Mouse (Mus musculus) embryonic facial prominence, embryonic 14.5 days (tissue): Measurements from ENCODE around the gene Pxt1. TPM values are rescaled to one million over a fixed set of nuclear protein-coding genes. Genes with fewer than 3 reads are reported as not detected.
A peak's percentile ranks its signal among the peaks of the same experiment; 100 is the strongest.

Experiments used
- ATAC-seq: fragments of 200-750 bp; cut with Nextera tagmentation; 2 replicates; pipeline ENCODE4 v1.8.0; 2017; ENCODE audit warnings: low read depth, moderate number of reproducible peaks, moderate TSS enrichment
- DNase-seq: peaks from one replicate; pipeline ENCODE4 v3.0.0-alpha.2; 2015; ENCODE audit warnings: low spot score
- H3K27ac ChIP-seq: fragments of 300-500 bp; sonication (generic); replicated peaks from 2 replicates; pipeline ENCODE4 v1.5.1; 2014; ENCODE audit warnings: low read depth, mild to moderate bottlenecking, low read length, moderate library complexity
- H3K27me3 ChIP-seq: fragments of 300-500 bp; sonication (generic); replicated peaks from 2 replicates; pipeline ENCODE4 v1.6.1; 2014; ENCODE audit warnings: low read length; ENCODE audit not compliant: control insufficient read depth, insufficient read depth
- H3K36me3 ChIP-seq: fragments of 300-500 bp; sonication (generic); 2 replicates; pipeline ENCODE4 v1.6.1; 2014; ENCODE audit warnings: low read length, mixed read lengths; ENCODE audit not compliant: control insufficient read depth, insufficient read depth
- H3K4me1 ChIP-seq: fragments of 300-500 bp; sonication (generic); 2 replicates; pipeline ENCODE4 v1.6.1; 2014; ENCODE audit warnings: antibody characterized with exemption, low read length; ENCODE audit not compliant: control insufficient read depth, insufficient read depth
- H3K4me2 ChIP-seq: fragments of 300-500 bp; sonication (generic); 2 replicates; pipeline ENCODE4 v1.6.1; 2014; ENCODE audit warnings: low read depth, mild to moderate bottlenecking, low read length, moderate library complexity, mixed read lengths
- H3K4me3 ChIP-seq: fragments of 300-500 bp; sonication (generic); 2 replicates; pipeline ENCODE4 v1.5.1; 2014; ENCODE audit warnings: low read depth, mild to moderate bottlenecking, low read length
- H3K9ac ChIP-seq: fragments of 300-500 bp; sonication (generic); 2 replicates; pipeline ENCODE4 v1.6.1; 2014; ENCODE audit warnings: low read depth, mild to moderate bottlenecking, low read length, moderate library complexity, mixed read lengths
- H3K9me3 ChIP-seq: fragments of 300-500 bp; sonication (generic); 2 replicates; pipeline ENCODE4 v1.6.1; 2016; ENCODE audit warnings: low read length; ENCODE audit not compliant: control insufficient read depth
- WGBS: fragments of 180-500 bp; shearing (Covaris S2); extraction: QIAGEN DNeasy Blood & Tissue Kit; methylation state at CpG from one replicate; pipeline ENCODE4 v1.1.7; 2014; 5-methylcytosine and 5-hydroxymethylcytosine counted together
- polyA plus RNA-seq: library from polyadenylated mRNA; unstranded; fragments of >200 nt; fragmentation: Nextera tagmentation; extraction: Ambion mirVana; gene quantifications from 2 replicates; pipeline ENCODE4 v1.2.1, GENCODE M21; 2014

The Pxt1 gene
- polyA plus RNA-seq, 1 experiment from 2014 or later: not detected

- no peaks in the 10 kb centered on the region for H3K9me3 ChIP-seq
- WGBS: 80% methylated on average over 5 of the region's 5 CpGs
- peaks cover 4% of the 10 kb centered on the region; the same call in 1 of the 2 replicates for H3K27me3 ChIP-seq
- no peaks in the 10 kb centered on the region for H3K4me1 ChIP-seq
- ATAC-seq: no peak
- H3K27ac ChIP-seq: no peak overlapping the region
- H3K4me2 ChIP-seq: no peak overlapping the region
- no peaks in the 10 kb centered on the region for H3K36me3 ChIP-seq
- H3K4me3 ChIP-seq: no peak overlapping the region
- no peak for DNase-seq
- no peak overlapping the region for H3K9ac ChIP-seq
Observed at GRCm38 (mm10) chr17:28913200-28913599, 30.4 kb downstream of the Pxt1 start.

- Histone ChIP-seq H3K4me3 (no peak overlapping the region), H3K4me2 (no peak overlapping the region)
- ATAC-seq: no peak
Observed at GRCm38 (mm10) chr17:28910139-28910538, 33.5 kb downstream of the Pxt1 start.

GRCm38 (mm10) chr17:28909252-28909941 lies 34.2 kb downstream of the Pxt1 start:
- DNase-seq: peak; percentile 67
- peak overlapping the region; percentile 33 for H3K4me3 ChIP-seq
- H3K9ac ChIP-seq: peak overlapping the region; percentile 60
- no peaks in the 10 kb centered on the region for H3K36me3 ChIP-seq
- H3K27me3 ChIP-seq: peaks cover 7% of the 10 kb centered on the region; the same call in 1 of the 2 replicates
- no peak overlapping the region for H3K27ac ChIP-seq
- 3% methylated on average over 25 of the region's 29 CpGs for WGBS
- H3K4me1 ChIP-seq: no peaks in the 10 kb centered on the region; the same call in 1 of the 2 replicates
- no peaks in the 10 kb centered on the region for H3K9me3 ChIP-seq
- peak; percentile 41; the same call in 1 of the 2 replicates for ATAC-seq
- H3K4me2 ChIP-seq: peak overlapping the region; percentile 63

More at GRCm38 (mm10) chr17:28910139-28910538, 33.5 kb downstream of the Pxt1 start:
- H3K9me3 ChIP-seq: no peaks in the 10 kb centered on the region
- no peak overlapping the region for H3K9ac ChIP-seq
- no peak for DNase-seq
- no peak overlapping the region for H3K27ac ChIP-seq
- H3K27me3 ChIP-seq: peaks cover 7% of the 10 kb centered on the region; the same call in 1 of the 2 replicates
- H3K36me3 ChIP-seq: no peaks in the 10 kb centered on the region
- whole genome bisulfite sequencing: 25% methylated on average over 7 of the region's 7 CpGs
- no peaks in the 10 kb centered on the region for H3K4me1 ChIP-seq

DNA sequence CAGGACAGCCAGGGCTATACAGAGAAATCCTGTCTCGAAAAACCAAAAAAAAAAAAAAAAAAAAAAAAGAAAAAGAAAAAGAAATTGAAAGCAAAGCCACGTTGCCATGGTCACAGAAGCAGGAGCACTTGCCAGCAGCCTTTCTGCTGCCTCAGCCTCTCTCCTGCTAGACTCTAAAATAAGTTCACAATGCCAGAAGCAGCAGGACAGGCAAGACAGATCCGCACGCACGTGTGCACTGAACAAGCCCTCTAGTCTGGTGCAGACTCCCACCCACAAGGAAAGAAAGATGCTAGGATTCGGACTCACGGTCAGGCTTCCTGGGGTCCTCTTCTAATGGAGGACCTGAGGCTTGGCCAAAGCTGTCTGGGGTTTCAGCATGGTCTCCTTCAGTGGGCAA lies 35.7 kb downstream of the Pxt1 start:
- DNase-seq: peak; percentile 25

GRCm38 (mm10) chr17:28905377-28905916 lies 38.2 kb downstream of the Pxt1 start:
- Histone ChIP-seq H3K9me3 (no peaks in the 10 kb centered on the region), H3K4me3 (no peak overlapping the region), H3K9ac (no peak overlapping the region), H3K27me3 (peaks cover 7% of the 10 kb centered on the region; the same call in 1 of the 2 replicates), H3K4me1 (no peaks in the 10 kb centered on the region; the same call in 1 of the 2 replicates), H3K27ac (no peak overlapping the region), H3K4me2 (no peak overlapping the region), H3K36me3 (no peaks in the 10 kb centered on the region)
- 72% methylated on average over 13 of the region's 13 CpGs for WGBS
- ATAC-seq (no peak), DNase-seq (no peak)

More for the DNA sequence above, 35.7 kb downstream of the Pxt1 start:
- H3K4me2 ChIP-seq: no peak overlapping the region
- H3K4me1 ChIP-seq: no peaks in the 10 kb centered on the region; the same call in 1 of the 2 replicates
- ATAC-seq: no peak
- no peaks in the 10 kb centered on the region for H3K36me3 ChIP-seq
- WGBS: 77% methylated on average over 7 of the region's 7 CpGs
- no peak overlapping the region for H3K9ac ChIP-seq
- no peak overlapping the region for H3K27ac ChIP-seq
- H3K27me3 ChIP-seq: peaks cover 7% of the 10 kb centered on the region; the same call in 1 of the 2 replicates
- no peaks in the 10 kb centered on the region for H3K9me3 ChIP-seq
- H3K4me3 ChIP-seq: no peak overlapping the region

DNA sequence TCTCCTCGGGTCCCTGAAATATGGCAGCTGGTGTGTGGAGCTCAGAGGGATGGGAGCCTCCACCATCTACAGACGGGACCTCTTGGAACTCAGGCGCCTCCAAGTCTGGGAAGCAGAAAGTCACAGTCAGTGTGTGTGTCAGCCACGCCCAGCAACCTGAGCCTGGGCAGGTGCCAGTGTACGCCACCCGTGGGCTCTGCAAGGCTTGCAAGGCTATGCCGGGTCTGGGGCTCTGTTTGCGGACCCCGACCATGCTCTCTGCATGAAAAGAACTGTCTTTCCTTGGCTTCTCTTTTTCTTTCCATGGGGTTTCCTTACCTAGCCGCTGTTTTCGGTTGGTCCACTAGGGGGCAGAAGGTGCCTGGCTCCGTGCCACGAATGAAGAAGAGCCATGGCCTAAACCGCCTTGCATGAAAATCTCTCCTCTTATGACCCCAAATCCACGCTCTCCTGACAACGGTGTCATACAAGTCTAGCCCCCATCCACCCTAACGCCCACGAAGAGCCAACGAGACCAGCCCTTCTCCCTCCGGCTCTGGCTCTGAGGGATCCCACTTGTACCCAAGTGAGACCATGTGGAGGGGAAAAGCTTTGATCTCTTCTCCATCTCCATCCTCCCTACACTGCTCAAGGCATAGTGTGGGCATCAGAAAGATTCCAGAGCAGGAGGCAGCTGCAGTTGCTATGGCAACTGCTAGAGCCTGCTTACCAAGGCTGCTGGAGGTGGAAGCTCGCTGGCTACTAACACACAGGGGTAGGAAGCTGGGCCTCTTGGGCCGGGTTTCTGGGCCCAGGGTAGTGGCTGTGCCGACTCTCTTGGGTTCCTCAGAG lies 38.9 kb downstream of the Pxt1 start:
- 25% methylated on average over 21 of the region's 23 CpGs for WGBS
- no peaks in the 10 kb centered on the region for H3K9me3 ChIP-seq
- H3K36me3 ChIP-seq: no peaks in the 10 kb centered on the region
- no peak overlapping the region for H3K27ac ChIP-seq
- H3K4me2 ChIP-seq: no peak overlapping the region
- H3K27me3 ChIP-seq: peaks cover 3% of the 10 kb centered on the region; the same call in 1 of the 2 replicates
- H3K4me1 ChIP-seq: no peaks in the 10 kb centered on the region; the same call in 1 of the 2 replicates
- no peak overlapping the region for H3K4me3 ChIP-seq
- no peak overlapping the region for H3K9ac ChIP-seq
- ATAC-seq (no peak), DNase-seq (peak; percentile 28)

DNA sequence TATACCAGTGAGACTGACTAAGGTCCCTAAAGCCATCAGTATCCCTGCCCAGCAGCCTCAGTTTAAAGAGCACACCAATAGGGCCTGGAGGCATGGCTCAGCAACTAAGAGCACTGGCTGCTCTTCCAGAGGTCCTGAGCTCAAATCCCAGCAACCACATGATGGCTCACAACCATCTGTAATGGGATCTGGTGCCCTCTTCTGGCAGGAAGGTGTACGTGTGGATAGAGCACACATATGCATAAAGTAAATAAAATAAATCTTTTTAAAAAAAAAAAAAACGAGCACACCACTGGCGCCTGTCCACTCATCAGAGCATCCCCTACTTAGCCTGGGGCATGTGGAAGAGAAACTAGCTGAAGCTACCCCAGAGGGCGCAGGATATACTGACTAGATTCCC lies 42.1 kb downstream of the Pxt1 start:
- no peak overlapping the region for H3K4me3 ChIP-seq
- no peak for ATAC-seq
- no peak overlapping the region for H3K9ac ChIP-seq
- no peaks in the 10 kb centered on the region for H3K27me3 ChIP-seq
- no peak overlapping the region for H3K4me2 ChIP-seq
- no peak for DNase-seq
- no peaks in the 10 kb centered on the region; the same call in 1 of the 2 replicates for H3K4me1 ChIP-seq
- no peaks in the 10 kb centered on the region for H3K36me3 ChIP-seq
- no peaks in the 10 kb centered on the region for H3K9me3 ChIP-seq
- no peak overlapping the region for H3K27ac ChIP-seq
- WGBS: 80% methylated on average over 4 of the region's 4 CpGs

DNA sequence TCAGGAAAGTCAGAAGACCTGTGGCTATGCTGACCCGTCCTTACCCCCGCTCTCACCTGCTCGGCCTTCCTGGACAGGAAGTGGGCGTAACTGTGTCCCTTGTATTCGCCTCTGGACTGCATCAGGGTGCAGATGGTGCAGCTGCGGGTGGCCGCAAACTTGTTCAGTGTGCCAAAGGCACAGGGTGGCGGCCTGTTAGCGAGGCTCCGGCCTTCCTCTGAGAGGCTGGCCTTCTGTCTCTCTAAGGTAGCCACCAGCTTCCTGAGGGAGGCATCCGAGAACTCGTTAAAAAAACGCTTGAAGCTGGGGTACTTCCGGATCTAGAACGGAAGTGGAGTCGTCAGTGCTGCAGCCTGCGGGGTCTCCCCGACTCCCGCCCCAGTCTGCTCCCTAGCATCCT lies 44.2 kb downstream of the Pxt1 start:
- Histone ChIP-seq H3K9me3 (no peaks in the 10 kb centered on the region), H3K4me2 (no peak overlapping the region), H3K36me3 (no peaks in the 10 kb centered on the region), H3K4me1 (no peaks in the 10 kb centered on the region; the same call in 1 of the 2 replicates), H3K27me3 (no peaks in the 10 kb centered on the region), H3K4me3 (no peak overlapping the region), H3K9ac (no peak overlapping the region), H3K27ac (no peak overlapping the region)
- no peak for ATAC-seq
- 61% methylated on average over 19 of the region's 19 CpGs for WGBS
- DNase-seq: no peak
